Mouse (Mus musculus) monocyte, adult 5-6 weeks (primary cell): ENCODE results near the gene Olfr1392. TPM values are rescaled to one million over a fixed set of nuclear protein-coding genes. Genes with fewer than 3 reads are reported as not detected.
"Not testable (repeated sequence)": the region's sequence is repeated elsewhere in the genome, so short reads cannot be mapped to it uniquely, and the experiment has no call there.

Source experiments
- ATAC-seq: fragments of 153-309, 156-312 bp; replicated peaks from 2 replicates; pipeline ENCODE4 v1.8.0; 2017; ENCODE audit warnings: mild to moderate bottlenecking; ENCODE audit not compliant: low TSS enrichment, insufficient number of reproducible peaks, severe bottlenecking, poor library complexity, low FRiP score
- total RNA-seq: library from RNA; stranded (forward); fragments of 200-1000, 200-491, 200-594 nt; gene quantifications from 3 replicates; pipeline ENCODE4 v1.2.3, GENCODE M21; 2017

The Olfr1392 gene
- not detected in 3 replicates for total RNA-seq

DNA sequence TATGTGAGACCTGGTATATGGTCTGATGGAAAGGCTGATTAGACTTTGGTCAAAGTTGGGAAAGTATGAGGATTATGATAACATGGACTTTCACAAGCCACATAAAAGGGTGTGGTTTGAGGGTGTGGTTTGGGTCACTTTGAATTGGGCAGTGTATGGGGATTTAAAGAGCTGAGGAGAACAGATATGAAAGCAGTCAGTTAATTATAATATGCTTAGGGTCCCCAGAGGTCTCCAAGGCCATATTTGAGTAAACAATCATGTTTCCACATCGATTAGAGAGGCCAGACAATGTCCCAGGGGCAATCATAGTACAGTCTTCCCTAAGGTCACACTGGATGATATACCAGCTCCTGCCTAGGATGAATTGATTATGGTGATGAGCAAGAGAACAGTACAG is at the start of gene Olfr1392:
Olfr1392 (plus strand) TSS at position 301 of the 400 bp plus-strand sequence.
- not testable (repeated sequence) for ATAC-seq

DNA sequence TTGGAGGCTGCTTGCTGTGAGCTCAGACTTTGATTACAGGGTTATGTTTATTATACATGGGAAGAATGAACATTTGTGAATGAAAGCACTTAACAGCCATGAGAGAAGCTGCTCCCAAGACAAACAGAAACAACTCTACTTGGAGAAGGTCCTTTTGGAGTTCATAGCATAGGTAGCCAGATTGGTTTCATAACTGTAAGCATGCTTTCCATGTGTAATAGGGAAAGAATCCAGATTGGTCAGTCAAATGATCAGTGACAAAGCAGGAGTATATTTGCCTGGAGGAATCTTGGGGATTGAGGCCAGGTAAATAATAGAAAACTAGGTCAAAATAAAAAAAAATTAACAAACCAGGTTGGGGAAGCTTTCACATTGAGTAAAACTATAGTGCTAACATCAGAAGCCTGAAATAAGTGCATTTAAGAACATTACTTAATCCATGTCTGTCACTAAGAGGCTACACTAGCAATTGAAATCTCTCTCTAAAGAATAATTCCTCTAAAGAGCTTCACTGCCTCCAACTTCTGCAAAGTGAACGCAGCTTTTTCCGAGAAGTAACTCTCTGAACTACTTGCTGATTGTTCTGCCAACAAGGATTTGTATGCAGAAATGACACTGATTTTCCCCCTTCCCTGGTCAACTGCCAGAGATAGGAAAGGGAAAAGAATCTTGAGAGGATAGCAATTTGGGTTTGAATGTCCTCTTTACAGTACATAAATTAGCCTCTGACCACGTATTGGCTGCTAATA is 49.4 kb upstream of the Olfr1392 start:
- ATAC-seq = no peak

DNA sequence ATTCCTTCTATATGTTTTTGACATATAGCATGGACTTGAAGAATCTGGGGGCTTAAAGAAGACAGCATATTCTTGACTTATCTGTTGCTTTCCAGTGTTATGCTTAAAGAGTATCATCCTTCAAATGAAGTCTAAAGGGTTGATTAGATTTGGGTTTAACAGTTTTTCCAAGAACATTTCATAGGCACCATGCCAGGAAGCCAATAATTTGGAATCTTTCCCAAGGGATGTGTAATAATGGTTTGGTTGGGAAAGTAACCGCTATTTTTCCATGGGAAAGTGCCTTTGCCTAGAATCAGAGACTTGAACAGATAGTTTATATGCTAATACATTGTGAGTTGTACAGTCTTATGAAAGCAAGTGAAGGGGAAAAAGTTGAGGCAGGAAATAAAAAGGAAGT is 48.2 kb upstream of the Olfr1392 start:
- ATAC-seq = no peak

DNA sequence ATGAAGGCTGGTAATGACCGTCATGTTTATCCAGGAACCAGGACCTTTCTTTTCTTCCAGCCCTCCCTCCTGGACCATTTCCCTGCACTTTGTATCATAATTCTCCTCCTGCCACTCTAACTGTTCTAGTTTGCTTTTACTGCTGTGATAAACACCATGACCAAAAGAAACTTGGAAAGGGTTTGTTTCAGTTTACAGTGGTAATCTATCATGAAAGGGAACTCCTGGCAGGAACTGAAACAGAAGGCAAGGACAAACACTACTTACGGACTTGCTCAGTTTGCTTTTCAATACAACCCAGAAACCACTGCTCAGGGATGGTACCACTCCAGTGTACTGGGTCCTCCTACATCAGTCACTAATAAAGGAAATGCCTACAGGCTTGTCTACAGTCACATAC is 47.5 kb upstream of the Olfr1392 start:
- peak; percentile 66; the same call in 1 of the 2 replicates for ATAC-seq

DNA sequence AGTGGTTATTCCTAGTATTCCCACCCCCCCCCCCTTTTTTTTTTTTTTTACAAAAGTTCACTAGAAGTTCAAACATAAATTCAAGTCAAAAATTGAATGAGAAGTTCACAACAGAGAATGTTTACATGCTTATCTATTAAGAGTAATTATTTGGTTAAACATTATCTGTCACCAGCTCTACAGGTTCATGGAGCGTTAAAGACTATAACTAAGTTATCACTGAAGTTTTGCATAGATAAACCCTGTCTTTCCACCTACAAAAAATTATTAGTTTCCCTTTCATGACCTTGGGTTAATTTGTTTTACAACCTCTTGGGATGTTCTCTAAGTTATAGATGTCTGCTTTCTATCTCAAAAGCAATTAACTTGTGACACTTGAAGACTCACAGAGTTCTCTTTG is 44.8 kb upstream of the Olfr1392 start:
- no peak for ATAC-seq

DNA sequence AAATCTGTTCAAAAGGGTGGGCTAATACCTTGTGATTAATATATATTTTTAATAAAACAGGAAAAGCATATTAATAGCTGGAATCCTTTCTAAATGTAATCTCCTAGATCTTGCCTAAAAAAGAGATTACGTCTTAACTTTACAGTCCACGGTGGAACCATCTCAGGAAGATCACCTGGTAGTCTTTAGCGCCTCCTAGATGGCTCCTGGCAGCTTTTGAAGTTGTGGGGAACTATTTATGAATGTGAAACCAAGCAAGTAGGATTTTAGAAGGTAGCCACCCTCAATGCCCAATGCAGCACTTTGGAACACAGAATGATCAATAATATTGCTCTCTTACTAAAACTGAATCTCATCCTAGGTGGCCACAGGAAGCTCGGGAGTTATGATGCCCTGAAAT is 44.2 kb upstream of the Olfr1392 start:
- no peak for ATAC-seq

DNA sequence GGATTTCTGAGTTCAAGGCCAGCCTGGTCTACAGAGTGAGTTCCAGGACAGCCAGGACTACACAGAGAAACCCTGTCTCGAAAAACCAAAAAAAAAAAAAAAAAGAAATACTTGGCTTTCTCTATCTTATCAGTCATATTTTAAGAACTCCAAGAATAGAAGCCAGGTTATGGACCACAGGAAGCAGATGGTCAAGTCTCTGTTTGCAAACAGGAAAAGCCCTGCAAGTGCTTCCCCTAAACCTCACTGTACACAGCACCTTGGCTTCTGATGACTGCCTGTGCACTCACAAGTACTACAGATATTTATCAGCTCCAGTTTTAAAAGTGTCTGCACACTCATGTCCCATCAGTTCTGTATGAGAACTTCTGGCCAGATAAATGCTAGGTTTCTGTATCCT is 43.6 kb upstream of the Olfr1392 start:
- ATAC-seq = no peak

DNA sequence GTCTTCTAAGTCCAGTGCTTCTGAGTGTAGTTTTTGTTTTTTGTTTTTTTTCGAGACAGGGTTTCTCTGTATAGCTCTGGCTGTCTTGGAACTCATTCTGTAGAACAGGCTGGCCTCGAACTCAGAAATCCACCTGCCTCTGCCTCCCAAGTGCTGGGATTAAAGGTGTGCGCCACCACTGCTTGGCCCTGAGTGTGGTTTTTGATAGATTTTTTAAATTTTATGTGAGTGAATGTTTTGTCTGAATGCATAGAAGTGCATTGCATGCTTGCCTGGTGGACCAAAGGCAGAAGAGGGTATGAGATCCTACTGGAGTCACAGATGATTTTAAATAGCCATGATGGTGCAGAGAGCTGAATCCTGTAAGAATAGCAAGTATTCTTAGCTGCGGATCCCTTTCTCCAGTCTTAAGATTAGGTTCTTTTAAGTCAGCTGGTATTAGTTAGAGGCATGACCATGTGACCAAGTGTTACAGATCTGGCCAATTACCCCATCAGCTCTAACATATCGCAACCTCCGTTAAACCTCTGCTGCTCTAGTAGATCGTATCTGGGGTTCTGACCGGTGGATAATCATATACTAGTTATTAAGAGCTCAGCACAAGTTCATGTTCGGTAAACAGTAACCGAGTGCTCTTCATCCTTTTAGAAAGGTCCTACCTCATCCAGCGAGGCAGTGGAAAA is 42.0 kb upstream of the Olfr1392 start:
- ATAC-seq = peak; percentile 25; the same call in 1 of the 2 replicates

DNA sequence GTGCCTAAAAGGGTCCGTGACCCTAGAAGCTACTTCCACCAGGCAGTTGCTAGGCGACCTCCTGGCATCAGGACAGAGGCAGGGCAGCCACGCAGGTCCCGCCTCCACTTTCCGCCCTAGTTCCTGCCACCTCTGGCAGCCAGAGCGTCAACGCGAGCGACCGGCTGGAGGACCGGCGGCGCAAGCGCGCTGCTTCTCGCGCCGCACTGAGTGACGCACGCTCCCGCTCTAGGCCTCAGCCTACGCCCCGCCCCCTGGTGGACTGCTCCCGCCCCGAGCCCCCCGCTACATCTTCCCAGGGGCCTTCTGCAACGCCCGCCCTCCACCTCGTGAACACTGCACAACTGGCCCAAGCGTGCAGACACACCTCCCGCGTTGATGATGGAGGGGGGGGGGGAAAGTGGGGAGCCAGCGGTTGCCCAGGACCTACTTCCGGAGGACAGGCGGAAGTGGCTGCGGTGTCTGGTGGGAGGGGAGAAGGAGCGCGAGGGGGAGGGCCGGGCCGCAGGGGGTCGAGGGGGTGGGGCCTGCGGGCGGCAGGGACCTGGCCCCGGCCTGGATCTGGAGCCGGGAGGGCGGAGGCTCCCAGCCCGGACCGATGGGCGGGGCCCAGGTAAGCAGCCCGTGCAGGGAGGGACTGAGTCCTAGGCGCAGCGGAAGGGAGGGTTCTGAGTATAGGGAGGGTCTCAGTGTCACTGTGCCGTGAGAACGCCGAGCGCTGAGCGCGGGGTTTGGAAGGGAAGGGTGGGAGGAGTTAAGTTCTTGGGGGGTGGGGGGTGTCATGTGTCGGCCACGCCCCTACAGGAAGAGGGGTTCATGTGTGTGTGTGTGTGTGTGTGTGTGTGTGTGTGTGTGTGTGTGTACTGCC is 41.1 kb upstream of the Olfr1392 start, which contains the start of gene Mgat1:
Mgat1 (plus strand) TSS at position 465 of the 868 bp plus-strand sequence.
- peak; percentile 87 for ATAC-seq

DNA sequence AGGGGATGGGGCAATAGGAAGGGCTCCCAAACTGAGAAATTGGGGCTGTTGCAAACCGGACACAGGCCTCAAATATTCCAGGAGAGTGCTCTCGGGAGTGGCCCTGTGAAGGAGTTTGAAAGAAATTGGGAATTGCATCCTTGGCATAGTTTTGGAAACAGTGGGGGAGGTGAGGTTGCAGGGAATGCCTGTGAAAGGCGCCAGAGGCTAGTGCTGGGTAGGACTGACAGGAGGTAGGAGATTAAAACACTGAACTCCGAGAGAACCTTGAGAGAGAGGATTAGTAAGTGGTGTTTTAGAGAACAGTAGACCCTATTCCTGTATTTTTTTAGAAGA is 40.5 kb upstream of the Olfr1392 start:
- ATAC-seq = no peak

DNA sequence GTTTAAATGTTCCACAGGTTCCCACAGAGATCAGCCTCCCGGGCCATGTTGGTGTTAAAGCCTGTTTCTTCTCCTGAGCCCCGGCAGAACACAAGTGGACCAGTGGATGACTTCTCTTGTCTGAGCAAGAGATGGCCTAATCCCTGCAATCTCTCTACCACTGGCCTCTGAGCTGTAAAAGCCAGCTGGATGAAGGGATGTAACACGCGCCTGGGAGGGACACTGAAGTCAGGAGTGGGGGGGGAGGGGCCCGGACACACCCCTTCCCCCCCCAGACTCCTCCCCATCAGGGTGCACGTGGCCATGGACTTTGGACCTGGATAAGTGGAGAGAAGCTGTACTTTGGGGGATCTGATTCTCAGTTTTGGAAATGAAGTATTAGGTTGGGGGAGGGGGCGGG is 39.9 kb upstream of the Olfr1392 start:
- ATAC-seq = no peak

DNA sequence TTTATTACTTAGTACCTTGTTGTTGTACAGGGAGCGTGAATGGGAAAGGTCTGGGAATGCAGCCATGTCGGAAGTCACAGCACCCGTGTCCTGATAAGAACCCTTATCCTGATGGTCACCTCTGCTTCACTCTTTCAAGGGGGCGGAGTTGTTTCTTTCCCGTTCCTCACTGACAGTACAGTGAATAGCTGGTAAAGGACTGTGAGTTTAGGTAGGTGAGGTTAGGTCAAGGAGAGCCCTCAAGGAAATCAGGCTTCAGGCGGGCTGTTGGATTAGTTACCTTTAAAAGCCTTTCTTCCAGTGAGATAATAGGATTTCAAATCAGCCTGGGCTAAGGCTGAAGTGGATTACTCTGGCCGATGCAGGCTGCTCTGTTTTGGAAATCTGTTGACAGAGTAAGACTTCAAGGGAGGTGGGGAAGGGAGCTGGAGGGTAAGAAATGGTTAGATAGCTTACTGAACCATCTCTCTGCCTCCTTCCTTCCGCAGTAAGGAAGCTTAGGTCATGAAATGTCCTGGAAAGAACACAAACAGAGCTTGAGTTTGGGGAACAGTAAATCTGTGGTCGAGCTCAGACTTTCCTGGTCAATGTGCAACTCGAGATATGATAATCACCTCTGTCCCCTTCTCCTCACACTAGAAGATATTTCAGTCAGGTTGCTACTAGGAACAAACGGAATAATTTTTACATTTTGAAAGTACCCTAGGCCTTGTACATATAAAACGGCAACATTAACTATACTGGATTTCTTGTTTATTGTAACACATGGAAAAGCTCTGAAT is 39.3 kb upstream of the Olfr1392 start:
- ATAC-seq = no peak

DNA sequence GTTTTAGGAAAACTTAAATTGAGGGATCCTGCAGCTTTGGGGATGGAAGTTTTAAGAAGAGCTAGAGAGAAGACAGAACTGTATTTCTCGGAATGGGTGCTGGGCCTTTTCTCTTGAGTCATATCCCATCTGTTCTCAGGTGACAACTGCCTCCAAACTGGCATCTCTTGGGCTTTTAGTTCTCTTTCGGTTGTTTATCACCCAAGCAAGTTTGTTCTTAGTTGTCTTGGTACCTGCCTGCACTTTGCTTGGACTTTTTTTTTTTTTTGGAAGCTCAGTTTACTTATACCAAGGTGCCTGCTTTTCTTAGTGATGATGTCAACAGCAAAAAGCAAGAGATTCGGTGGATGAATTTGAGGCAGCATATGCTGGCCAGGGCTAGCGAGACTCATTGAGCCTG is 38.6 kb upstream of the Olfr1392 start:
- ATAC-seq = no peak

DNA sequence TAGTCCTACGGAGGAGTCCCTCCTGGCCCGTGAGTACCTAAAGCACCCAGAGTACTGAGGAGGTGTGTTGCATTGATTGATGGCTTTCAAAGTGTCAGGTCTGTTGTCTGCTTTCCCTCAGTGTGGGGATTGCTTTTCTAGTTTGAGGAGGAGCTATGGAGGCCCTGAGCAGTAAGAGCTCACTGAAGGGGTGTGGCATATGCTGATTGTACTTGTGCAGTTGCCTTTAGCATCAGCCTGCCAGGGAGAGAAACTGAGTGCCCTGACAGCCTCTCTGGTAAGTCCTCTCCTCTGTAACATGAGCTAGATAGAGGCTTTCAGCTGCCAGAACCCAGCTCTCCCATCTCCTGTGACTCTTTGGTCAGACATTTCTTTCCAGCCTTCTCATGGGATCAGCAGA is 37.8 kb upstream of the Olfr1392 start:
- ATAC-seq = no peak

DNA sequence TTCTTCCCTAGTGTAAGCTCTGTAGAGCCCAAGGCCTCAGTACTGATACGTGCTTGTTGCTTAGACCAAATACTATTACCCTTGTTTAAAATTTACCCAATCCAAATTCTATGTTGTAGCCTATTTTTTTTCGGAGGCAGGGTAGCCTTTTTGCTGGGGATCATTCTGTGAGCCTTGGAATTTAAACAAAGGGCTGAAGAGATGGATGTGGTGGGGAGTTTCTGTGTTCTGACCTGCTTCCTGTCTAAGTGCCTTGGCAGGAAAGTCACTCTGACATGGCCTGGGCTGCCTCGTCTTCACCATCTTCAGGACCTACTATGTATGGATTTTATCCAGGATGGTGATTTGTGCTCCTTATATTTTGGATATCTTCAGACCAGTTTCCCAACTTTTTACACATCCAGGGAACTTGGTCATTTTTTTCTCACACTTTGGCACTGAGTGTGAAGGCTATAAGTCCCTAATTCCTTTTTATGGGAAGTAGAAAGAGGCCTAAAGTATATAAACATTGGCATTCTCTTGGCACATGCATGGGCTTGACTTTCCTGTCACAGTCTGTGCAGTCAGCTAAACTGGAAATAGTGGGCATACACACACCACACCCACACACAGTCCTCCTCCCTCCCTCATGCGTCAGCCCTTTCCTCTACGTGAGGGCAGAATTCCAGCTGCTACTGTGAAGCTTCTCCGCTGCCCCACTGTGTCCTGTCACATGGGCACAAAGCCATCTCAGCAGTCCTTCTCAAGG is 36.7 kb upstream of the Olfr1392 start:
- no peak for ATAC-seq

DNA sequence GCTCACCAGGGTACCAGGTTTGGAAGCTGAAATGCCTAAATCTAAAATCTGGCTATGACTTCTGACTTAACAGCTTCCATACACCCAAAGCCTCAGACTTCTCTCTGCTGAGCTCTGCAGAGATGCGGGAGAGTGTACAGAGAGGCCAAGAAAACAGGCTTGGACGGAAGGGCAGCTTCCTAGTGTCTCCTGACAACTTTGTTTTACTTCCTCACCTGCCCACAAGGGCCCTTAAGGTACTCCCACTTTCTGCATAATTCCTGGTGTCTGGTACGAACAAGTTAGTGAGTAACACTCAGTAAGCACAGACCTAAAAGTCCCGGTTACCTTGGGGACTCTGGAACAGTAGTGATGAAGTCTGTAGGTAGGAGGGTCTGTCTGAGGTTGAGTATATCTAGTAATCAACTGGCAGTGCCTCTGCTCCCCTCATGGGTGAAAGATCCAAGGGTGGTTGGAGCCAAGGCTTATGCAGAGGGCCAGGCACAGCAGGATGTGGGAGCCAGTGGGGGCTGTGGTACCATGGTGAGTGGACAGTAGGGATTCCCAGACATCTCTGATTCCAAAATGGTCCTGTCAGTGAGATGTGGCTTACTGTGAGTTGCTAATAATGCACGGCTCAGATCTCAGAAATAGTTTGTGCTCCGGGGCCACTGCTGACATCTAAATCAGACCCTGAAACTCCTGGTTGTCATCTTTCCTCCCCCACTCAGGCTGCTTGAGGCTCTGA is 35.9 kb upstream of the Olfr1392 start:
- no peak for ATAC-seq

DNA sequence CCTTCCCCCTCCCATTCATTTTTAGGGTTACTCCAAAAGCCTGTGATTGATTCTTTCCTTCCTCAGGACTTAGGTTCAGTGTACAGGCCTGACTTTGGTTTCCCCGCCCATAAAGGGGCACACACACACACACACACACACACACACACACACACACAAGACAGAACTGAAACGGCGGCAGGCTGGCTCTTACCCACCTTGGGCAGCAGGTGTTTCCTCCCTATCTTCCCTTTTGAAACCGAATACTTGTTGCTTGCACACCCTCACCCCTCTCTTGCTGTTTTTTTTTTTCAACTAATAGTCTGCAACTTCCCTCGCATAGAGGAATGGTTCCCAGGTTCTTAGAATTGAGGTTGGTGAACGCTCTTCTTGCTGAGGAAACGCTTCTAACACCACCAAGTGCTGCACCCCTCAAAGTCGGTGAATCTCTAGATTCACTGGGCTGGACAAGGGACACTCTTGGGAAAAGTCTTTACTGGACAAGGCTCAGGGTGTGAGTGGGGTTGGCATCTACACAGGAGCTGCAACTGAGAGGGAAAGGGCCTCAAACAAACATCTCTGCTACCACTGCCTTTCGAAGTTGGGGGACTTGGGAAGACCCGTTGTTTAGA is 35.2 kb upstream of the Olfr1392 start:
- 0 out of 2 replicates have a peak, but pooled peaks have one; percentile 10 for ATAC-seq
